Mouse (Mus musculus) megakaryocyte-erythroid progenitor cell, adult 5-6 weeks (primary cell): ENCODE results near the gene Atp6v1g2. TPM values are rescaled to one million over a fixed set of nuclear protein-coding genes. Genes with fewer than 3 reads are reported as not detected.

ENCODE experiments used
- ATAC-seq: replicated peaks from 2 replicates; pipeline ENCODE4 v1.8.0; 2016; ENCODE audit warnings: mild to moderate bottlenecking, inconsistent platforms; ENCODE audit not compliant: severe bottlenecking, poor library complexity, low FRiP score, low TSS enrichment
- total RNA-seq, 2 experiments: library from RNA; stranded (forward) in 1 of 2; stranded (reverse) in 1 of 2; fragments of 200-1000, 215-1000 nt in 1 of 2; fragments of >200 nt in 1 of 2; fragmentation: Nextera tagmentation in 1 of 2; gene quantifications; 2 replicates each; pipeline ENCODE4 v1.2.3; 2014 to 2017

Gene Atp6v1g2
- total RNA-seq, 2 experiments from 2014 or later = 0.99 to 4.5 TPM

GRCm38 (mm10) chr17:35234903-35235302 lies 1.4 kb downstream of the Atp6v1g2 start:
- no peak for ATAC-seq

- peak; percentile 65 for ATAC-seq
Measured at GRCm38 (mm10) chr17:35235614-35236389, 2.3 kb downstream of the Atp6v1g2 start, which contains the start of gene Nfkbil1. TSS of gene Nfkbil1 (minus strand) at chr17:35235792.

GRCm38 (mm10) chr17:35236390-35236746 lies 2.9 kb downstream of the Atp6v1g2 start:
- peak; percentile 74 for ATAC-seq

- no peak for ATAC-seq
Measured at GRCm38 (mm10) chr17:35236996-35237395, 3.5 kb downstream of the Atp6v1g2 start.

- no peak for ATAC-seq
Measured at GRCm38 (mm10) chr17:35237504-35237903, 4.0 kb downstream of the Atp6v1g2 start.

- no peak for ATAC-seq
Measured at GRCm38 (mm10) chr17:35239700-35240099, 6.2 kb downstream of the Atp6v1g2 start.

- no peak for ATAC-seq
Measured at GRCm38 (mm10) chr17:35240384-35241304, 7.2 kb downstream of the Atp6v1g2 start.

- ATAC-seq = peak; percentile 70
Measured at GRCm38 (mm10) chr17:35241305-35242014, 8.0 kb downstream of the Atp6v1g2 start, which contains the start of gene Ddx39b. TSS of gene Ddx39b (plus strand) at chr17:35241746.

- ATAC-seq = peak; percentile 65
Measured at GRCm38 (mm10) chr17:35242015-35242941, 8.8 kb downstream of the Atp6v1g2 start.

- peak; percentile 19; the same call in 1 of the 2 replicates for ATAC-seq
Measured at GRCm38 (mm10) chr17:35243086-35243485, 9.6 kb downstream of the Atp6v1g2 start.

- ATAC-seq = no peak
Measured at GRCm38 (mm10) chr17:35244999-35245398, 11.5 kb downstream of the Atp6v1g2 start.

- ATAC-seq = peak; percentile 25; the same call in 1 of the 2 replicates
Measured at GRCm38 (mm10) chr17:35245731-35246623, 12.5 kb downstream of the Atp6v1g2 start.

- no peak for ATAC-seq
Measured at GRCm38 (mm10) chr17:35247144-35247543, 13.7 kb downstream of the Atp6v1g2 start.

GRCm38 (mm10) chr17:35248986-35249385 lies 15.5 kb downstream of the Atp6v1g2 start:
- no peak for ATAC-seq

- ATAC-seq = no peak
Measured at GRCm38 (mm10) chr17:35249451-35250197, 16.2 kb downstream of the Atp6v1g2 start.

GRCm38 (mm10) chr17:35250348-35251120 lies 17.1 kb downstream of the Atp6v1g2 start:
- ATAC-seq = no peak
